Mouse (Mus musculus): ENCODE results near the gene Ush1g.

GRCm38 (mm10) chr11:115370368-115370767 is 48.5 kb upstream of the Ush1g start:
- no peak for TF ChIP-seq CTCF (IDR thresholded peaks at IDR 0.05; ENCODE audit: low read depth)
- TF ChIP-seq EP300 (IDR thresholded peaks at IDR 0.05; ENCODE audit: low read depth): no peak

All from liver, postnatal 0 days (tissue).